Mouse (Mus musculus) gastrocnemius, adult 8-10 months (tissue): ENCODE measurements around the gene Mamdc4. TPM values are rescaled to one million over a fixed set of nuclear protein-coding genes. Genes with fewer than 3 reads are reported as not detected.

Source experiments
- total RNA-seq, 4 experiments: library from RNA; stranded (reverse); gene quantifications; 2 replicates each; pipeline ENCODE4 v1.2.4; 2022

The Mamdc4 gene
- total RNA-seq, 4 experiments from 2014 or later, result 0.19 to 0.46 (median 0.33) TPM

Other genes starting within 250 kb of the Mamdc4 start
- 10 to 100 TPM; 13.9 to 15.0 (median 14.4) TPM for gene Man1b1, start 242.5 kb downstream of the Mamdc4 start, total RNA-seq
- 10 to 100 TPM; 12.8 to 20.3 (median 16.7) TPM for gene Dpp7, start 218.5 kb downstream of the Mamdc4 start, total RNA-seq
- gene Uap1l1, start 209.2 kb downstream of the Mamdc4 start, total RNA-seq, result 10 to 100 TPM in 1 of 4 experiments, 1 to 10 TPM in 3; 3.6 to 11.9 (median 4.8) TPM
- gene Sapcd2, start 202.5 kb downstream of the Mamdc4 start, total RNA-seq, result not detected
- 1 to 10 TPM; 3.8 to 8.0 (median 6.2) TPM for gene Entpd2, start 179.0 kb downstream of the Mamdc4 start, total RNA-seq
- 10 to 100 TPM; 12.6 to 19.9 (median 15.7) TPM for gene Npdc1, start 175.5 kb downstream of the Mamdc4 start, total RNA-seq
- not detected for gene Fut7, start 151.6 kb downstream of the Mamdc4 start, total RNA-seq
- gene Abca2, start 146.1 kb downstream of the Mamdc4 start, total RNA-seq, result 10 to 100 TPM; 14.6 to 19.4 (median 16.0) TPM
- 1 to 10 TPM in 1 of 4 experiments, under 1 TPM in 2, not detected in 1; 0.64 to 1.1 (median 0.77) TPM for gene Clic3, start 118.0 kb downstream of the Mamdc4 start, total RNA-seq
- gene Paxx, start 113.8 kb downstream of the Mamdc4 start, total RNA-seq, result 10 to 100 TPM; 11.2 to 15.0 (median 14.9) TPM
- not detected for gene Ptgds, start 104.8 kb downstream of the Mamdc4 start, total RNA-seq
- gene Lcn12, start 80.9 kb downstream of the Mamdc4 start, total RNA-seq, result not detected
- 100 to 1,000 TPM in 1 of 4 experiments, 10 to 100 TPM in 3; 83.3 to 100 (median 89.7) TPM for gene Fbxw5, start 74.1 kb downstream of the Mamdc4 start, total RNA-seq
- gene C8g, start 73.1 kb downstream of the Mamdc4 start, total RNA-seq, result 1 to 10 TPM; 1.0 to 1.8 (median 1.6) TPM
- 10 to 100 TPM; 12.0 to 18.8 (median 15.2) TPM for gene Traf2, start 27.9 kb downstream of the Mamdc4 start, total RNA-seq
- gene Edf1, start 17.0 kb downstream of the Mamdc4 start, total RNA-seq, result 100 to 1,000 TPM; 104 to 172 (median 141) TPM
- gene Phpt1, start 379 bp upstream of the Mamdc4 start, total RNA-seq, result 10 to 100 TPM; 62.8 to 69.7 (median 65.5) TPM
- gene Ajm1, start 6.9 kb upstream of the Mamdc4 start, total RNA-seq, result under 1 TPM; 0.13 to 0.20 (median 0.16) TPM
- gene Rabl6, start 33.7 kb upstream of the Mamdc4 start, total RNA-seq, result 10 to 100 TPM; 83.3 to 94.6 (median 89.3) TPM
- not detected for gene Ccdc183, start 42.8 kb upstream of the Mamdc4 start, total RNA-seq
- gene Tmem141, start 47.2 kb upstream of the Mamdc4 start, total RNA-seq, result 10 to 100 TPM; 14.9 to 22.8 (median 17.3) TPM
- gene Fcna, start 53.2 kb upstream of the Mamdc4 start, total RNA-seq, result 1 to 10 TPM in 3 of 4 experiments, under 1 TPM in 1; 0.41 to 4.2 (median 1.9) TPM
- gene Lcn8, start 78.3 kb upstream of the Mamdc4 start, total RNA-seq, result 1 to 10 TPM; 3.5 to 8.6 (median 5.2) TPM
- gene Lcn5, start 83.1 kb upstream of the Mamdc4 start, total RNA-seq, result not detected
- gene Lcn6, start 101.9 kb upstream of the Mamdc4 start, total RNA-seq, result not detected
- gene Lcn10, start 107.9 kb upstream of the Mamdc4 start, total RNA-seq, result not detected
- gene Obp2a, start 125.2 kb upstream of the Mamdc4 start, total RNA-seq, result not detected
- 10 to 100 TPM; 18.7 to 22.3 (median 20.6) TPM for gene Bmyc, start 131.9 kb upstream of the Mamdc4 start, total RNA-seq
- not detected for gene Obp2b, start 162.2 kb upstream of the Mamdc4 start, total RNA-seq
- gene Lcn3, start 190.7 kb upstream of the Mamdc4 start, total RNA-seq, result not detected
- not detected for gene Lcn11, start 202.2 kb upstream of the Mamdc4 start, total RNA-seq
- gene Gm13539, start 207.4 kb upstream of the Mamdc4 start, total RNA-seq, result not detected
- gene Glt6d1, start 241.0 kb upstream of the Mamdc4 start, total RNA-seq, result not detected
- not detected for gene Lcn9, start 248.3 kb upstream of the Mamdc4 start, total RNA-seq